Mouse (Mus musculus): ENCODE measurements at regions not wholly inside any gene's neighbourhood (a gene's known extent, or its start where the extent isn't known, plus 50 kb on each side); places are given as distances from the start of the nearest gene placed in this dataset.
"Not testable (repeated sequence)": the region's sequence is repeated elsewhere in the genome, so short reads cannot be mapped to it uniquely, and the experiment has no call there.

- no peak for DNase-seq (ENCODE audit: low spot score)
These were observed 460.5 kb downstream of the Cdh8 start for GRCm38 (mm10) chr8:98955803-98956202.

- no peak for DNase-seq (ENCODE audit: low spot score)
These were observed 503.0 kb downstream of the Cdh8 start for GRCm38 (mm10) chr8:98913159-98913777.

- no peak for DNase-seq (ENCODE audit: low spot score)
These were observed 522.9 kb downstream of the Cdh8 start for GRCm38 (mm10) chr8:98893331-98893730.

- DNase-seq (ENCODE audit: low spot score) = peak; percentile 45
These were observed 554.5 kb downstream of the Cdh8 start for GRCm38 (mm10) chr8:98861664-98862306.

- DNase-seq (ENCODE audit: low spot score) = no peak
These were observed 555.1 kb downstream of the Cdh8 start for GRCm38 (mm10) chr8:98861175-98861574.

- DNase-seq (ENCODE audit: low spot score) = no peak
These were observed 555.9 kb downstream of the Cdh8 start for GRCm38 (mm10) chr8:98860416-98860815.

- no peak for DNase-seq (ENCODE audit: low spot score)
These were observed 586.8 kb downstream of the Cdh8 start for GRCm38 (mm10) chr8:98829515-98829914.

- DNase-seq (ENCODE audit: low spot score) = no peak
These were observed 587.3 kb downstream of the Cdh8 start for GRCm38 (mm10) chr8:98829006-98829405.

GRCm38 (mm10) chr8:98811922-98812321 lies 604.3 kb downstream of the Cdh8 start:
- no peak for DNase-seq (ENCODE audit: low spot score)

GRCm38 (mm10) chr8:98797445-98797844 lies 618.8 kb downstream of the Cdh8 start:
- peak; percentile 21 for DNase-seq (ENCODE audit: low spot score)

GRCm38 (mm10) chr8:98767036-98767435 lies 649.2 kb downstream of the Cdh8 start:
- DNase-seq (ENCODE audit: low spot score) = no peak

- DNase-seq (ENCODE audit: low spot score) = no peak
These were observed 659.7 kb downstream of the Cdh8 start for GRCm38 (mm10) chr8:98756596-98756995.

- no peak for DNase-seq (ENCODE audit: low spot score)
These were observed 660.5 kb downstream of the Cdh8 start for GRCm38 (mm10) chr8:98755795-98756194.

GRCm38 (mm10) chr8:98752367-98752766 lies 663.9 kb downstream of the Cdh8 start:
- DNase-seq (ENCODE audit: low spot score) = no peak

GRCm38 (mm10) chr8:98707753-98708152 lies 708.5 kb downstream of the Cdh8 start:
- no peak for DNase-seq (ENCODE audit: low spot score)

GRCm38 (mm10) chr8:98706122-98706521 lies 710.1 kb downstream of the Cdh8 start:
- no peak for DNase-seq (ENCODE audit: low spot score)

- DNase-seq (ENCODE audit: low spot score) = peak; percentile 23
These were observed 731.1 kb downstream of the Cdh8 start for GRCm38 (mm10) chr8:98685195-98685594.

GRCm38 (mm10) chr8:98684531-98684930 lies 731.7 kb downstream of the Cdh8 start:
- no peak for DNase-seq (ENCODE audit: low spot score)

GRCm38 (mm10) chr8:98680065-98680464 lies 736.2 kb downstream of the Cdh8 start:
- DNase-seq (ENCODE audit: low spot score) = no peak

- no peak for DNase-seq (ENCODE audit: low spot score)
These were observed 757.0 kb downstream of the Cdh8 start for GRCm38 (mm10) chr8:98659287-98659686.

GRCm38 (mm10) chr8:98652316-98652715 lies 764.0 kb downstream of the Cdh8 start:
- DNase-seq (ENCODE audit: low spot score) = not testable (repeated sequence)

- no peak for DNase-seq (ENCODE audit: low spot score)
These were observed 765.3 kb downstream of the Cdh8 start for GRCm38 (mm10) chr8:98651010-98651409.

GRCm38 (mm10) chr8:98628151-98628550 lies 788.1 kb downstream of the Cdh8 start:
- DNase-seq (ENCODE audit: low spot score) = peak; percentile 42

All from layer of hippocampus, adult 11-12 months (tissue).